Mouse (Mus musculus) mature B cell (primary cell): Measurements from ENCODE around the gene Rbms3.

Experiments
- in situ Hi-C: fragments of 300-500 bp; cut with MboI; formaldehyde crosslinking; loops from 2 replicates; pipeline ENCODE4 v1.14.3; 2019

The Rbms3 gene

DNA sequence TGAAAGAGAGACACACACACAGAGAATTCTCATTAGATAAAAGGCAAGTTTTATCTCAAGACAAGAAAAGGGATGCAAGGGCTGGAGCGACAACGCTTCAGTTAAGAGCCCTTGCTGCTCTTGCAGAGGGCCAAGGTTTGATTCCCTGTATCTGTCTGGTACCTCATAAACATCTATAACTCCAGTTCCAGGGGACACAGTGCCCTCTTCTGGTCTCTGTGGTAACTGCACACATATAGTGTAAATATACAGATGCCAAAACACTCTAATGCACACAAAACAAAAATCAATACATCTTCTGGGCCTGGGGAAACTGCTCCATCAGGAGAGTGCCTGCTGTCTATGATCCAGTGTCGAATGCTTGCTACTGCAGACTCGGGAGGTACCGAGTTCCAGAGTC lies 145.3 kb downstream of the Rbms3 start:
- in situ Hi-C loops, result no loop called here

DNA sequence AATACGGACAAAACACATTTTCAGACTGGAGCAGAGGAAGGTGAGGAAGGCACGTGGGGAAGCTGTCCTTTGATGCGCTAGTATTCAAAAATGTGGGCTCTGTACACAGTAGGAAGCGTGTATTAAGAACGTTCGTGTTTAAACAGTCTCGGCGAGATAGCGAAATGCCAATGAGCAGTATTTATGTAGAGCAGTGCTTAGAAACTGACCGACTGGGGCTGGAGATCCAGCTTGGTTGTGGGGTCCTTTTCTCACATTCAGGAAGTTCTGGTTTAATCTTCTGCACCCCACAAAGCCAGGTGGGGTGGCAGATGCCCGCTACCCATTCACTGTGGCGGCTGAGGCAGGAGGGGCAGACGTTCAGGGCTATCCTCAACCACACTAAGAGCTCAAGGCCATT lies 153.0 kb downstream of the Rbms3 start:
- in situ Hi-C loops, result no loop called here

DNA sequence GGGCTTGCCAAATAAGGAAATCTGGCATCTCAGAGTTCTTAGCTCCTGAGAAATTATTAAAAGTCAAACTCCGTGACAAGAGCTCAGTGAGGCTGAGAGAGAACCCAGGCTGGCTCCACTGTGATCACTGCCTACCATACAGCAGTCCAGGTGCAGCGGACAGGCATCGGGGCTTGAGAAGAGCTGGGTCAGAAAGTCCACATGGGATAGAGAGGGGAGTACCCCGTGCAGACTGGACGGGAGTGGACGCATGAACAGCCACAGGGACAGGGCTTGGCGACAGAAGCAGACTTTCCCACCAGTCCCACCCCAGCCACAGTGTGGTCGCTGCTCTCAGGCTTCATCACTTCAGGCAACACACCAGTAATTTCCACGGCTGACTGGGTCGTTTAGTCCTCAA lies 176.9 kb downstream of the Rbms3 start:
- in situ Hi-C loops, result no loop called here

DNA sequence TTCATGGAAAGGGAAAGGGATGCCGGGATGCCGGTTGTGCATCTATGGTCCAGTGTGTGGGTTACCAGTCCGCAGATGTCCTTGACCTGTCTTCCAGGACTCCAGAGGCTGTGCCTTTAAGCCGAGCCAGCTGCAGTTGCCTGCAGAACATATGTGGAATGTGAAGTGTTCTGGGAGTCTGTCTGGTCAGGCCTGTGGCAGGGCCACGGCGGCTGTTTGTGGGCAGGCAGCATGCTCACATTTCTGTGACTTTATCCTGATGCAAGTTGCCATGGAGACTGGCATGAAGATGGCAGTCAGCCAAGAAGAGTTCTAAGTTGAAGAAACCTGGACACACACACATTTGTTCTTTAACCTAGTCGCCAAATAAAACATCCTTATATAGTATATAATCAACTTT lies 187.1 kb downstream of the Rbms3 start:
- in situ Hi-C loops, result no loop called here

DNA sequence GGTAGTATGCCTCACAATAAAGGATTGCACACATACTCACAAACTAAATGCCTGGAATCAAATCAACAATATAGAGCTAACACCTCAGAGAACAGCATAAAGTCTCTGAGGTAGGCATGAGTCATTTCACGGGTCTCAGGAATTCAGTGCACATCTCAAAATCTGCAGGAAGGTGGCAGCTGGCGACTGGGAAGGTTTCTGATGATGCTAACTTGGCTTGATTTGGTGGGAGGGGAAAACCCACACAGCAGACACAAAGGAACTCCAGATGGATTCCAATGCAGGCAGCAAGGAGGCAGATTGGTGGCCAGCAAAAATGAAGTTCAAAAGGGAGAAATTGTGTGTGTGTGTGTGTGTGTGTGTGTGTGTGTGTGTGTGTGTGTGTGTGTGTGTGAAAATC lies 193.9 kb downstream of the Rbms3 start:
- in situ Hi-C loops, result no loop called here

DNA sequence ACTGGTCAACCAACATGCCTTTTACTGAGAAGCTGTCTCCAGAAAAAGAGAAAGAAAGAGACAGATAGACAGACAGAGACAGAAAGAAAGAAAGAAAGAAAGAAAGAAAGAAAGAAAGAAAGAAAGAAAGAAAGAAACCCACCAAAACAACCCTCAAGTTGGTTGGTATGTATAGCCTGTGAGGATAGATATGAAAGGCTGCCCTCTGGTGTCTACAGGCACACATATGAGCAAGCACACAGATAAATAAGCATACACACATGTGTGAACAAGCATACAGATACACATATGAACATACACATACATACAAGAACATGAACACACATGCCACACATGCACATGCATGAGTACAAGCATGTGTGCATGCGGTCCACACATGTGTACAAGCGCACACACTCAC lies 199.0 kb downstream of the Rbms3 start:
- in situ Hi-C loops, result no loop called here

DNA sequence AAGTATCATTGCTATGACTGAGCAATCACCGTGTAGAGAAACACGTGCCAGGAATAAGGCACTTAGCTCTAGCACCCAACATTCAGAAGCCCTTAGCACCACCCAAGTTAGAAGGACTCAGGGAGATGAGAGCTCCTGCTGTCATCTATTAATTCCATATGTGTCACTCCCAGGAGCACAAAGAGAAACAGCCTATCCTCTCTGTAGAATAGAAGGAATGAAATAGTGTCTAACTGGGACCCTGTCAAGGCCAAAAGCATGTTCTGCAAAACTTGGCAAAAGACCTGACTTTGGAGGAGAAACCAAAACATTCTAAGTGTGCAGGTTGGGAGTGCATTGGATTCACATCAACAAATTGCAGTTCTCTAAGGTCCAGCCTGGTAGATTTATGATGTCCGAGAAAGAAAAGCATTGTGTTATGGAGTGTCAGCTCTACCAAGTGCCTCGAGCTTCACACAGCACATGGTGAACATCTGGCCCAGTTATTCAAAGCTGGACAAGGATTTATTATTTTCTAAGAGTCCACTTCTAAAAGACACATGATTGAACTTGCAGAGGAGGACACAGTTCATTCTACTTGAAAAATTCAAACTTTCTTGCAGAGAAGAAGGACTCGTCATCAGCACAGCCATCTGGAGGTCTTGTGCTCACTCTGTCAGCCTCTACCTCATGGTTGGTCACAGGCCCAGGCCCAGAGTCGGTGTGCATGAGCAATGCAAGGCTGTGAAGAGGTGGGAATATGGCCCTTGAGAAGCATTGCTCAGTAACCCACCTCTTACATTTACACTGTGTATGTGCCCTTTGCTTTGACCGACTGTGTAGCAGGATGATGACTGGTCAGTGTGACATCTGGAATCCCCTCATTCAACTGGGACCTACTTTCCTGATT lies 200.3 kb downstream of the Rbms3 start:
- in situ Hi-C loops, result no loop called here

DNA sequence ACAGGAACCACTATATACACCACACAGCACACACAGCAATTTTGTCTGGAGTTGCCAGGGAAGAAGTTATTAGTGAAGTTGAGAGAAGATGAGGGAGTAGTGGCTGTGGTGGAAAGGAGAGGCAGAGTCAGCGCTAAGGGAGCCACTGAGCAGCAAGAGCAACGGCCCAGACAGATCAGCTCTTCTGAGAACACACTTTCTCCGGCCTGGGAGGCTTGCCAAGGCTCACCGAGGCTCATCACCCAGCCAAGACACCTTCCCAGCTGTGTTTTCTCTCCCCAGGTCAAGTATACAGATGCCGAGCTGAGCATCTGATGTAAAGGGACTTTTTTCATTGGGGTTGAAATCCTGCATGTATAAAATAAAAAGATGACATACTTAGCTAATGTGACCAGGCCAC lies 206.5 kb downstream of the Rbms3 start:
- in situ Hi-C loops, result no loop called here

DNA sequence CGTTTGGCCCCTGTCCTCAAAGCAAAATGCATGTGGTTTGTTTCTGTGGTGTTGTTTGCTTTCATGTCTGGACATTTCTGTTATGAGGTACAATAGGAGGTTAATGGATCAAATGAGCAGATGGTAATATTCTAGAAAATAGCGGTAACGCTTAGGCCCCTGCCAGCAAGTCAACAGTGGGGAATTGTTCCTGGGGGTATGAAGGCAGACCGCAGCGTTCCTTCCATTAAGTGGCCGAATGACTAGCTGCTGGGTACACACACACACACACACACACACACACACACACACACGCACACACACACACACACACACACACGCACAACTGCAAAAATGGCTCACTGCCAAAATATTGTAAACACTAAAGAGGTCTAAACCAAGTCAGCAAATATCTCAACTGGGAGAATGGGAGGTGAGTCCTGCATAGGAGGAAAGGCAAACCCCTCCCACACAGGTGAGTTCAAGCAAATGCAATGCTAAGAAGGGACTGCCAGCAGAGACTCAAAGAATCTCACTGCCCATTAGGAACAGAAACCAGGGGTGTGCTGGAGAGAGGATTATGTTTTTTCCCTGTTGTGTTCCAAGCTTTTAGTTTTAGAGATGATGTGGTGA lies 209.7 kb downstream of the Rbms3 start:
- in situ Hi-C loops, result no loop called here

DNA sequence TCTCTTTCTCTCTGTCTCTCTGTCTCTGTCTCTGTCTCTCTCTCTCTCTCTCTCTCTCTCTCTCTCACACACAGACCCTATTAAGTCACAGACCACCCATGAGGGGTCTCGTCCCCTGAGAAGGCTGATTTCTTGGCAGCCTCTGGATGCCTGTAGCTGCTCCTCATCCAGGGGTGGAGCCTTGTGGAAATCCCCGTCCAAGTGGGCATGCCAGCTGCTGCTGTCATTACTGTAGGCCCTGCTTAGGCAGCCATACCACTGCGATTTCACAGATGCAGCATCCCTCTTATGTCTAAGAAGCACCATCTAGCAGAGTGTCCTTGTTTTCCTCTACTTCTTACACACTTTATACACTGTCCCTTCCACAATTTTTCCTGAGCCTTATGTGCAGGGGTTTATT lies 216.5 kb downstream of the Rbms3 start:
- in situ Hi-C loops, result no loop called here

DNA sequence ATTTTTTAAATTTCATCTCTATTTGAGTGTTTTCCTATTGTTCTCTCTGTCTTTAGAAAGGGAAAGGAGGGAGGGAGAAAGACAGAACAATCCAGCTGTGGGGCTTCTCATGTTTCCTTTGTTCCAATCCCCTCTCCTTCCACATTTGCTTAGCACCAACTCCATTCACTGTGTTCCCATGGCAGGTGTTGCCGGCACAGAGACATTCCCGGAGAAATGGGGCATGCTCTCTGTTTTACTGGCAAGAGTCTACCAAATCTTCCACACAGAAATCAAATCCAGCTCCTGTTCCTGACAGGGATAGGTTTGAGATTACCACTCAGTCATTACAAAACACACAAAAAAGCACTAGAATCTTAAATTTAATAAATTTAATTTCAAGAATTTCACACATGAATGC lies 217.1 kb downstream of the Rbms3 start:
- in situ Hi-C loops, result no loop called here

DNA sequence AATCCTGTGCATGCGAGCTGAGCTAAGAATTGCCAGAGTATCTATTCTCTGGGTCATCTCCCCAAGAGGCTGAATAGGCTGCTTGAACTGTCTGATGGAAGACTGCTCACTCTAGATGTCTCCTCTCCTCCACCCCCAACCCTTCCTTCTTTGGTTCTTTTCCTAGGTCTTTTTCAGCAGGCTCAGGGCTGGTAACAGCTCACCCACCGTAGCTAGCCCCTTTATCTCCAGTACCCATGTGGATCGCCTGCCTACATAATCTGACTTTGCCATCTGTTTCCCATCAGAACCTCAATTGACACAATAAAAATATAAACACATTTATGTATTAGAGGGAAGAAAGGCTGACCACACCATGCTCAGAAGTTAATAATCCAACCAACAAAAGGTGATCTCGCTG lies 225.1 kb downstream of the Rbms3 start:
- in situ Hi-C loops, result no loop called here

DNA sequence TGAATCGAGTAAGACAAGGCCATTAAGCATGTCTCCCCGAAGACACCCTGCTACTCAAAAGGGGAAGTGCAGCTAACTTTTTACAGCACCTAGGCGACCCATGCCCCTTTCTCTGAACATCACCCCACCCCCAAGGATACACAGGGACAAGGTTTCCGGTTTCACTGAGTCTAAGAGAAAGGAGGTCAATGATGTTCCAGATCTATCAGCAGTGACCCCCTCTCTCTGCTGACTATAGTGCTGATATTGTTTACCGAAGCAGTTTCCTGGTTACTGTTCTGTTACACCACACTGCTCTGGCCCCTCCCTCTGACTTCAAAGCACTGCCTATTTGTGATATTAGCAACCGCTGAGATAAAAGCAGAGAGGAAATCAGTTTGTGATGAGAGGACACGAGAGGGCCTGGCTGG lies 229.4 kb downstream of the Rbms3 start:
- in situ Hi-C loops, result no loop called here

DNA sequence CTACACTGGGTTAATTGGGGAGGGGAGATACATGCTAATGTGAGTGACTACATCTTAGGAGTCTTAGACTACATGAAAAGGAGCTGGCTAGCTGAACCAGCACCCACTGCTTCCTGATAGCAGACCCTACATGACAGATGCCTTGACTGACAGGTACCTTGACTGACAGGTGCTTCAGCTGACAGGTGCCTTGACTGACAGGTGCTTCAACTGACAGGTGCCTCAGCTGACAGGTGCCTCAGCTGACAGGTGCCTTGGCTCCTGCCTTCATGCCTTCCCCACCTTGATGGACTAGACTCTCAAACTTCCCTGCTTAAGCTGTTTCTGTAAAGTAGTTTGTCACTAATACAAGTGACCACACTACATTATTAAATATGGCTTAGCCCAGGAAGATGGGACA lies 232.6 kb downstream of the Rbms3 start:
- in situ Hi-C loops, result no loop called here

DNA sequence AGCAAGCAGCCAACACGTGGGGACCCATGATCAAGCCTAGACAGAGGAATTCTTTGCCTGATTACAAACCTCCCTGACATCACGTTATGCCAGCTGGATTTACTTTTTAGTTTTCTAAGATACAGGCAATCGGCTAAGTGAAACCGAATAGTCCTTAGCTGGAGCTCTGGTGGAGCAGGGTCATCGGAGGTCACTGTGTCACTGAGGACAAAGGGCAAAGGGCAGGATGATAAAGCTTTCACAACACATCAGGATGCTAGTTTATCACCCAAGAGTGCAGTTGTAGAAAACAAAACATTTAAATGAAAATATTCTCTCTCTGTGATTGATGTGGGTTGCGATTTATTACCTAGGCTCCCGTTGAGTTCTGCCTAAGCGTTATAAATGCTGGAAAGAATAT lies 233.1 kb downstream of the Rbms3 start:
- in situ Hi-C loops, result no loop called here

DNA sequence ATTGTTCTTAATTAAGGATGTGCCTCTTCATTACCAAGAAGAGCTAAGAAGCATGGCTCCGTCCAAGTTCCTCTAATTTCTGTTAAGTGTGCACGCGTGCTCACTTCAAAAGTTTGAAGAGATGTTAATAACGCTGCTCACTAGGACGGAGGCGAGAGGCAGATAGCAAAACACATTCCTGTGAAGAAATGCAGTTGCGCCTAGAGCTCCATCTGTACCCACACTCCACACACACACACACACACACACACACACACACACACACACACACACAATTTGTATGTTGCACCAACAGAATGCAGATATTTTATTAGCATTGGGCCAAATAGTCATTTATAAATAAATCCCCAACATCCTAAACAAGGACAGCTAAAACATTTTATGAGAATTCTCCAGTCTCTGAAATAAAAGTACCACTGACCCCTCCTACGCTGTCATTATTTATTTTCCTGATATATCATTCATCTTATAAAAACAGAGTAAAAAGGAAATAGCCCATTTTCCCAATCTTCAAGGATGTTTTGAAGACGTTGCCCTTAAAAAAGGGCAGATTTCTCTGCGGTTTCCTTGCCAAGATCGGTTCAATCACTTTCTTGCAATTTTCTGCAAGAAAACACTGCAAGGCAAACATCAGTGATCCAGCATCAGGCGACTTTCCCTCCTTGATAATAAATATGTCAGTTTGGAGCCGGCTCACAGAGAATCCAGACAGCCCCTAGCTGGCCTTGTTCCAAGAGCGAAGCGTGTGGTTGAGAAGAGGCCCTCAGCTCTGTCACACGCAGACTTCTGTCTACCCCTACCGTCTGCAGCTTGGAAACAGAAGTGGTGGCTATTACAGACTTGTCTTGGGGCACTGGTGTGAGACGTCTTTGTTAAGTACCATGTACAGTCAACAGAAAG lies 235.8 kb downstream of the Rbms3 start:
- in situ Hi-C loops, result no loop called here

DNA sequence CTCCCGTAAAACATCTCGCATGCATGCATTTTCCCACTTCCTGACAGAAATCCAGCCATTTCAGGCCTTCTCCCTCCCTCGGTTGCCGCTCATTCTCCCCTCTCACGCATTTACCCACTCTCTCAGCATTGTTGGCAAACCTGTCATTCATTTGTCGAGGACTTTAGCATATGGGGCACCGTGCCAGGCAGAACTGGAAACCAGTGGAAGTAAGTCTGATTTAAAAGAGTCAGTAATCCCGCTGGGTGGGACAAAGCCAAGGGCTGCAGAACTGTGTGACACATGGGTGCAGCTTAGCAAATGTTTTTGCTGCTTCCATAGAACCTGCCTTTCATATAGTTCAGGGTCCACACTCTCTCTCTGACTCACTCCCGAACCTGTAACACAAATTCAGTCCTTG lies 241.7 kb downstream of the Rbms3 start:
- in situ Hi-C loops, result no loop called here

DNA sequence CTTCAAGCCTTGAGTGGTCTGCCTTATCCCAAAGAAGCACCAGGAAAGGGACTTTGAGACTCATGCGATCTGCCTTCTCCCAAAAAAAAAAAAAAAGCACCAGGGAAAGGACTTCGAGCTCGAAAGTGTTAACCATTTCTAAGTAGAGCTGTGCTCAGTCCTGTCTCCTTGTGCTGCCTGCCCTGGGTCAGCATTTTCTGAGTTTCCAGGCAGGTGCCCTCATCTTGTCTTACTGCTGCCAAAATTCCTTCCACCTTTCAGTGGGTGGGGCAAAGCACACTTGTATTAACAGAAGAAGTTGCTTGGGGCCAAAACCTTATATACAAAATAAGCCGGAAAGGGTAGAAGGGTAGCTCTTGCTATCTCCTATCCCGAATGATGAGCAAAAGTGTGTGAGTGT lies 248.8 kb downstream of the Rbms3 start:
- in situ Hi-C loops, result no loop called here

DNA sequence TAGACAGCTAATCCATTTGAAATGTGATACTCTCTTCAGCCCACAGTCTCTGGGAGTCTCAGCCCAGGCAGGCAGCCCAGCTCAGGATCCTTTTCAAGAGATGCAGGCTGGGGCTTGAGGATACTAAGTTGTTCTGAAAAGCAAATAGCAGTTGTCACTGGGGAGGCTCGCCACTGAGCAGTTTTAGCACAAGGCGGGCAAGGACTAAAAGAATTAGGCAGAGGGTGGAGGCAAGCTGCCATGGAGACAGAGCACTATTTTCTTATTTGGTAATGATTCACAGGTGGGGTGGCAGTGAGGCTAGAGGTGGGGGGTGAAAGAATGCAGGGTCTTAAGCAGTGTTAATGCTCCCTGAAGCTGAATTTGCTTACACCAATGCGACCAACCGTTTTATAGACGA lies 249.6 kb downstream of the Rbms3 start:
- in situ Hi-C loops, result no loop called here

DNA sequence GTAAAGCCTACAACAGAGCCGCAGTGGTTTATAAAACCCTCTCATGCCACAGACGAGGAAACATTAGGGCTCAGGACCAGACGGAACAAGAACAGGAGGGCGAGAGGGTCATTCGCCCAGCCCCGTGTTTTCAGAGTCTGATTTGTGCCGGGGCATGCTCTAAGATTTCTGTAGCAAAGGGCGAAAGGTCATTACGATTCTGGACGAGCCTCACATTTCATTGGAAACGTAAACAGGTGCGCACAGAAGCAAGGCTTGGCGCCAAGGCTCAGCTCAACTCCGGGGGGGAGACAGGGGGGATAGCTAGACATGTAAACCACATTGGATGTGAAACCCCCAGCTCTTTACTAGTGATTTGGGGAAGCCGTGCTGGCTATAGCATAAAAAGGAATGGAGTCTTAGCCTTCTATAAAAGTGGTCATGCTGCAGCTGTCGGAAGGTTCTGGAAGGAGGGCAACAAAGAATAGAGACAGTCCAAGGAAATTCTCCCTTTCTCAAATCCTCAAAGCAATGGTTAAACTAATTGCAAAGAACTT lies 250.2 kb downstream of the Rbms3 start:
- in situ Hi-C loops, result no loop called here

DNA sequence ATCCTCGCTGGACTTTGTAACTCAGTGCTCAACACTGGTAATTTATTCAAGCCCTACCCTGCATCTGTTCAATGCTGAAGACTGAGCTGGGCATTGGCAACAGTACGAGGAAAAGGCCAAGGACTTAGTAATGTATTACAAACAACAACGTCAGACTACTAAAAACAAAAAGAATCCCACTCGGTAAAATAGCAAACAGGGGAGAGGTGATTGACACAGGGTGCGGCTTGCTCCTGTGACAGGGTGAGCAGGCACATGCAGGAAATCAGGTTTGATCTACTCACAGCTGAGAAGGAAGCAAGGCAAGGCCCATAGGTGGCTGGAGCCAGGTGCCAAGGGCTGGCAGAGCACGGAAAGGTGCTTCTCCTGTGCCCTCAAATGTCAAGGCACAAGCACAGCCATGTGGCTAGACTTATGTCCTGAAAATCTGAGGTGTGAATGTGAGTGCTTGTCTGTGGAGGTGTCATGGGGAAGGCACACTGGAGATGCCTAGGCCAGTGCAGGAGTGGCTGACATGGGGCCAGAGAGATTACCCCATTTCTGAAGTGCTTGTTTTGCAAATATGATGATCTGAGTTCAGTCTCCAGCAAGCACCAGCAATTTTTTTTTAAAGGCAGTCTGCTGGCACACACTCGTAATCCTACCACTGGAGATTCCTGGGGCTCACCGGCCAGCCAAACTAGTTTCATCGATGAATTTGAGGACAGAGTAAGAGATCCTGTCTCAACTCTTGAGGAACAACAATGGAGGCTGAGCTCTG lies 251.4 kb downstream of the Rbms3 start:
- in situ Hi-C loops, result no loop called here

DNA sequence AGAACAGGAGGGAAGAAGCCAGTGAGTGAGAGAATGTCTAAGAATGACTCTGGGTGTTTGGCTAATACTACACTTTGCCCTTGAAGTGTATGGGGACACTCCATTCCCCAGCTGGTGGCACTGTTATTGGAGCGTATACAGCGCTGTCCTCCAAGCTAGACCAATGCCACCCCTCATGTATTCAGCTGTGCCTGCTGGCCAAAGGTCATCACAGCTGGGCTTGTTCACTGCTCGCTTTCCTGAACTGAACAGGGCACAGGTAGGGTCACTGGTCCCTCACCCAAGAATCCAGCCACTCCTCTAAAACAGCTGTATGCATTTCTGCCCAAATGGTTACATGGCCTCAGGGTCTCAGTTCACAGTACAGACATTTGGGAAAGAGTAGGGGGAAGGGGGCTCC lies 253.9 kb downstream of the Rbms3 start:
- in situ Hi-C loops, result no loop called here
